Mouse (Mus musculus) intestine, postnatal 0 days (tissue): ENCODE data around the gene Fam43a. TPM values are rescaled to one million over a fixed set of nuclear protein-coding genes. Genes with fewer than 3 reads are reported as not detected.

ENCODE experiments used
- ATAC-seq: fragments of 200-750 bp; cut with Nextera tagmentation; 2 replicates; pipeline ENCODE4 v1.8.0; 2017; ENCODE audit warnings: mild to moderate bottlenecking, moderate TSS enrichment, moderate library complexity
- H3K27ac ChIP-seq: fragments of 300-500 bp; sonication (generic); 2 replicates; pipeline ENCODE4 v1.5.1; 2014; ENCODE audit warnings: mild to moderate bottlenecking, low read depth, low read length, moderate library complexity
- H3K27me3 ChIP-seq: fragments of 300-500 bp; sonication (generic); replicated peaks from 2 replicates; pipeline ENCODE4 v1.6.1; 2014; ENCODE audit warnings: low read length, mixed read lengths; ENCODE audit not compliant: control insufficient read depth, insufficient read depth
- H3K36me3 ChIP-seq: fragments of 300-500 bp; sonication (generic); 2 replicates; pipeline ENCODE4 v1.6.1; 2014; ENCODE audit warnings: mild to moderate bottlenecking, moderate library complexity; ENCODE audit not compliant: control insufficient read depth, insufficient read depth
- H3K4me1 ChIP-seq: fragments of 300-500 bp; sonication (generic); replicated peaks from 2 replicates; pipeline ENCODE4 v1.6.1; 2014; ENCODE audit warnings: antibody characterized with exemption, low read length, mixed read lengths; ENCODE audit not compliant: control insufficient read depth, insufficient read depth
- H3K4me2 ChIP-seq: fragments of 300-500 bp; sonication (generic); replicated peaks from 2 replicates; pipeline ENCODE4 v1.6.1; 2014; ENCODE audit warnings: low read depth, mild to moderate bottlenecking, moderate library complexity
- H3K4me3 ChIP-seq: fragments of 300-500 bp; sonication (generic); 2 replicates; pipeline ENCODE4 v1.5.1; 2014; ENCODE audit warnings: low read depth, low read length
- H3K9ac ChIP-seq: fragments of 300-500 bp; sonication (generic); 2 replicates; pipeline ENCODE4 v1.6.1; 2014; ENCODE audit warnings: mild to moderate bottlenecking, low read depth, low read length
- H3K9me3 ChIP-seq: fragments of 300-500 bp; sonication (generic); 2 replicates; pipeline ENCODE4 v1.6.1; 2016; ENCODE audit warnings: mixed run types; ENCODE audit not compliant: control insufficient read depth
- CTCF ChIP-seq: sonication (generic); IDR thresholded peaks from 2 replicates; pipeline ENCODE4 v1.5.1; 2016; ENCODE audit warnings: low read depth, mild to moderate bottlenecking, control low read depth, antibody characterized with exemption, moderate library complexity
- WGBS: fragments of 180-500 bp; shearing (Covaris S2); extraction: QIAGEN DNeasy Blood & Tissue Kit; methylation state at CpG from one replicate; pipeline ENCODE4 v1.1.7; 2014; 5-methylcytosine and 5-hydroxymethylcytosine counted together
- polyA plus RNA-seq: library from polyadenylated mRNA; unstranded; fragments of >200 nt; fragmentation: Nextera tagmentation; extraction: Ambion mirVana; gene quantifications from 2 replicates; pipeline ENCODE4 v1.2.1, GENCODE M21; 2015

Fam43a gene
- polyA plus RNA-seq, 1 experiment from 2014 or later, result 5.9 TPM

GRCm38 (mm10) chr16:30575815-30576214, 23.7 kb upstream of the Fam43a start:
- 83% methylated on average over 7 of the region's 7 CpGs for WGBS
- Histone ChIP-seq H3K27me3 (no peaks in the 10 kb centered on the region), H3K4me2 (no peak overlapping the region), H3K27ac (no peak overlapping the region), H3K4me3 (no peak overlapping the region), H3K36me3 (peaks cover 87% of the 10 kb centered on the region), H3K4me1 (no peaks in the 10 kb centered on the region), H3K9ac (no peak overlapping the region), H3K9me3 (no peaks in the 10 kb centered on the region)
- no peak for TF ChIP-seq CTCF
- ATAC-seq, result no peak

DNA sequence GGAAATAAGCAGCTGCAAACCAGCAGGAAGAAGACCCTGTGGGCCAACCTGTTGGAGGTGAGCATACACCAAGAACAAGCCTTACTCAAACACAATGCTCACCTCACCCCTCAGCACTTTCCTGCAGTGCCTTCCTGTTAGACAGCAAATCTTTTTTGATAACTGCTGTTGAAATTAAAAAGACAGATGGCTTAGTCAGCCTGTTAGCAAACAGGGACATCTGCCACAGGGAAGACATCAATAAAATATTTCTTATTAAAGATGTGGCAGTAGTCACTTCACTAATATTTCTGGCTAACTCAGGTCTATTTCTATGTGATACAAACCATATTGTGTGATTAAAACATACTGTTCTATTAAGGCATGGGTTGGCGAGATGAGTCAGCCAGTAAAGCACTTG, 23.1 kb upstream of the Fam43a start:
- no peak overlapping the region for H3K4me3 ChIP-seq
- H3K4me1 ChIP-seq, result no peaks in the 10 kb centered on the region
- no peaks in the 10 kb centered on the region for H3K9me3 ChIP-seq
- TF ChIP-seq CTCF, result no peak
- H3K9ac ChIP-seq, result no peak overlapping the region
- 89% methylated on average over 1 of the region's 1 CpGs for WGBS
- ATAC-seq, result no peak
- H3K4me2 ChIP-seq, result no peak overlapping the region
- H3K36me3 ChIP-seq, result peaks cover 87% of the 10 kb centered on the region
- H3K27me3 ChIP-seq, result no peaks in the 10 kb centered on the region
- H3K27ac ChIP-seq, result no peak overlapping the region

- 87% methylated on average over 5 of the region's 5 CpGs for WGBS
These were observed 18.8 kb upstream of the Fam43a start for GRCm38 (mm10) chr16:30580765-30581164.

GRCm38 (mm10) chr16:30586935-30587493, 12.5 kb upstream of the Fam43a start:
- H3K9ac ChIP-seq, result peak overlapping the region; percentile 62
- H3K4me3 ChIP-seq, result peak overlapping the region; percentile 68
- H3K4me2 ChIP-seq, result peak overlapping the region; percentile 73
- H3K4me1 ChIP-seq, result 0 out of 2 replicates have a peak, but pooled peaks cover 3% of the 10 kb centered on the region
- TF ChIP-seq CTCF, result no peak
- H3K27ac ChIP-seq, result 0 out of 2 replicates have a peak overlapping the region, but pooled peaks have one; percentile 5
- peaks cover 30% of the 10 kb centered on the region for H3K36me3 ChIP-seq
- no peak; the same call in 1 of the 2 replicates for ATAC-seq
- WGBS, result under 1% methylated on average over 19 of the region's 19 CpGs
- no peaks in the 10 kb centered on the region for H3K27me3 ChIP-seq
- H3K9me3 ChIP-seq, result no peaks in the 10 kb centered on the region

More at GRCm38 (mm10) chr16:30580765-30581164, 18.8 kb upstream of the Fam43a start:
- ATAC-seq, result no peak
- H3K4me2 ChIP-seq, result no peak overlapping the region
- TF ChIP-seq CTCF, result no peak
- no peaks in the 10 kb centered on the region for H3K4me1 ChIP-seq
- no peak overlapping the region for H3K27ac ChIP-seq
- H3K27me3 ChIP-seq, result no peaks in the 10 kb centered on the region
- H3K36me3 ChIP-seq, result peaks cover 91% of the 10 kb centered on the region
- H3K9ac ChIP-seq, result no peak overlapping the region
- no peaks in the 10 kb centered on the region for H3K9me3 ChIP-seq
- H3K4me3 ChIP-seq, result no peak overlapping the region

GRCm38 (mm10) chr16:30587494-30588327, 11.8 kb upstream of the Fam43a start, which contains the start of gene Lsg1:
Gene Lsg1 (minus strand): TSS chr16:30587592.
- ATAC-seq, result peak; percentile 93
- 2% methylated on average over 35 of the region's 35 CpGs for WGBS
- peak within 1 kb of the TSS; percentile 73 for H3K4me2 ChIP-seq
- TF ChIP-seq CTCF, result peak; percentile 65
- peak within 1 kb of the TSS; percentile 47; the same call in 1 of the 2 replicates for H3K27ac ChIP-seq
- H3K36me3 ChIP-seq, result peaks cover 24% of the 10 kb centered on the region
- 0 out of 2 replicates have a peak, but pooled peaks cover 3% of the 10 kb centered on the region for H3K4me1 ChIP-seq
- H3K4me3 ChIP-seq, result peak within 1 kb of the TSS; percentile 68
- peak within 1 kb of the TSS; percentile 62 for H3K9ac ChIP-seq
- no peaks in the 10 kb centered on the region for H3K27me3 ChIP-seq
- H3K9me3 ChIP-seq, result no peaks in the 10 kb centered on the region
